In genomic region chr8:84831490-84831889, GRCm38 (mm10) we compare ENCODE assay signal across 8 mouse cellular contexts. TPM values are rescaled to one million over a fixed set of nuclear protein-coding genes. Genes with fewer than 3 reads are reported as not detected.
DNase-seq lines count a peak whose midpoint lies in the region; ATAC-seq and TF ChIP-seq lines count a peak whose summit lies in the region.

TSS of gene Gadd45gip1 (plus strand) at chr8:84831522.

- 78% methylated on average over 11 of the region's 11 CpGs for WGBS in embryonic facial prominence, embryonic 13.5 days
- WGBS in heart, embryonic 11.5 days (ENCODE audit: insufficient replicate concordance), result 62% methylated on average over 11 of the region's 11 CpGs

- peak within 1 kb of the TSS; percentile 99 for H3K9ac ChIP-seq in MEL (ENCODE audit: control insufficient read depth, low read depth, low read length, poor library complexity, severe bottlenecking)
- peak within 1 kb of the TSS; percentile 99 for H3K9ac ChIP-seq in embryonic facial prominence, embryonic 13.5 days
- peak within 1 kb of the TSS; percentile 99 for H3K9ac ChIP-seq in heart, embryonic 11.5 days (ENCODE audit: low read depth, low read length)

- peaks cover 12% of the 10 kb centered on the region for H3K79me2 ChIP-seq in MEL (ENCODE audit: control insufficient read depth, insufficient read depth, low read length, poor library complexity)

- DNase-seq in 416B (ENCODE audit: low read depth), result peak; percentile 93
- peak; percentile 91 for DNase-seq in MEL (ENCODE audit: low read depth, low spot score)
- no peak for DNase-seq in layer of hippocampus, postnatal 25 days (ENCODE audit: extremely low spot score in 1 of 2, low spot score in 1 of 2)
- DNase-seq in lung, postnatal 36 days, result peak; percentile 74
- peak; percentile 71 to 82 for DNase-seq in spleen, postnatal 4 days (ENCODE audit: low spot score in 2 of 2)
- DNase-seq in ovary, adult 18-20 months (ENCODE audit: low spot score), result no peak

- H3K27me3 ChIP-seq in MEL (ENCODE audit: control insufficient read depth in 1 of 2, insufficient read depth in 2 of 2, low read length in 2 of 2), result no peaks in the 10 kb centered on the region
- no peaks in the 10 kb centered on the region for H3K27me3 ChIP-seq in embryonic facial prominence, embryonic 13.5 days
- no peaks in the 10 kb centered on the region for H3K27me3 ChIP-seq in heart, embryonic 11.5 days (ENCODE audit: control insufficient read depth, insufficient read depth, low read length)

- peaks cover 2 to 10% of the 10 kb centered on the region in 2 experiments; a peak in 2 of 4 replicates for H3K4me1 ChIP-seq in MEL (ENCODE audit: control insufficient read depth in 1 of 2, insufficient read depth in 2 of 2, low read length in 2 of 2)
- peaks cover 23% of the 10 kb centered on the region for H3K4me1 ChIP-seq in embryonic facial prominence, embryonic 13.5 days
- peaks cover 12% of the 10 kb centered on the region for H3K4me1 ChIP-seq in heart, embryonic 11.5 days (ENCODE audit: control insufficient read depth, insufficient read depth, low read length)

- H3K27ac ChIP-seq in MEL (ENCODE audit: control insufficient read depth, low read depth, low read length), result peak within 1 kb of the TSS; percentile 88
- H3K27ac ChIP-seq in embryonic facial prominence, embryonic 13.5 days, result peak within 1 kb of the TSS; percentile 97
- peak within 1 kb of the TSS; percentile 96 for H3K27ac ChIP-seq in heart, embryonic 11.5 days (ENCODE audit: low read depth, low read length)

- H3K4me3 ChIP-seq in MEL (ENCODE audit: control insufficient read depth in 1 of 2, insufficient read depth in 1 of 2, low read depth in 2 of 2, low read length in 2 of 2), result peak within 1 kb of the TSS; percentile 74 to 100
- peak within 1 kb of the TSS; percentile 74 for H3K4me3 ChIP-seq in embryonic facial prominence, embryonic 13.5 days
- peak within 1 kb of the TSS; percentile 92 for H3K4me3 ChIP-seq in heart, embryonic 11.5 days (ENCODE audit: low read depth, low read length)

- no peak for ATAC-seq in embryonic facial prominence, embryonic 13.5 days (ENCODE audit: insufficient number of reproducible peaks, insufficient read depth, low FRiP score, low TSS enrichment, low read depth)
- no peak for ATAC-seq in heart, embryonic 11.5 days (replicated peaks; ENCODE audit: insufficient number of reproducible peaks, low FRiP score, low TSS enrichment)

- H3K9me3 ChIP-seq in MEL (replicated peaks; ENCODE audit: insufficient read depth, low read length), result no peaks in the 10 kb centered on the region
- H3K9me3 ChIP-seq in embryonic facial prominence, embryonic 13.5 days, result no peaks in the 10 kb centered on the region
- no peaks in the 10 kb centered on the region for H3K9me3 ChIP-seq in heart, embryonic 11.5 days (replicated peaks; ENCODE audit: control insufficient read depth, low read length)

- peak; percentile 59 to 67 (median 61) for TF ChIP-seq CTCF in MEL (IDR thresholded peaks at IDR 0.05 in 2 of 3, conservative IDR thresholded peaks at IDR 0.05 in 1 of 3; ENCODE audit: control insufficient read depth in 1 of 3, insufficient read depth in 1 of 3, low read depth in 2 of 3, low read length in 3 of 3, poor library complexity in 1 of 3, severe bottlenecking in 1 of 3)

- no peak for TF ChIP-seq POLR2A in MEL (IDR thresholded peaks at IDR 0.05; ENCODE audit: control insufficient read depth in 1 of 2, insufficient read depth in 1 of 2, low read depth in 1 of 2, low read length in 2 of 2, poor library complexity in 1 of 2)

- peaks cover 2 to 19% of the 10 kb centered on the region in 2 experiments; a peak in 3 of 4 replicates for H3K36me3 ChIP-seq in MEL (ENCODE audit: control insufficient read depth in 1 of 2, insufficient read depth in 2 of 2, low read length in 2 of 2)
- H3K36me3 ChIP-seq in embryonic facial prominence, embryonic 13.5 days, result peaks cover 31% of the 10 kb centered on the region
- peaks cover 16% of the 10 kb centered on the region for H3K36me3 ChIP-seq in heart, embryonic 11.5 days (ENCODE audit: control insufficient read depth, insufficient read depth, low read length)

- H3K4me2 ChIP-seq in embryonic facial prominence, embryonic 13.5 days, result peak within 1 kb of the TSS; percentile 61
- peak within 1 kb of the TSS; percentile 61 for H3K4me2 ChIP-seq in heart, embryonic 11.5 days

- no peak for TF ChIP-seq RAD21 in MEL (IDR thresholded peaks at IDR 0.05; ENCODE audit: low read depth, low read length)

- TF ChIP-seq EP300 in MEL (IDR thresholded peaks at IDR 0.05; ENCODE audit: low read depth in 1 of 2, low read length in 2 of 2), result no peak; a peak in 1 of 4 replicates

TF ChIP-seq in MEL, 35 proteins besides CTCF, POLR2A, EP300 and RAD21:
- TF ChIP-seq CHD1 (IDR thresholded peaks at IDR 0.05; ENCODE audit: low read depth, low read length), result 0 out of 2 replicates have a peak, but pooled peaks have one; percentile 40
- TF ChIP-seq MEF2A (IDR thresholded peaks at IDR 0.05; ENCODE audit: extremely low read depth, insufficient replicate concordance, low read depth, low read length, poor library complexity, severe bottlenecking), result no peak
- TF ChIP-seq NELFE (IDR thresholded peaks at IDR 0.05; ENCODE audit: low read depth, low read length), result no peak
- no peak for TF ChIP-seq POLR2AphosphoS5 (IDR thresholded peaks at IDR 0.05; ENCODE audit: borderline replicate concordance, low read depth, low read length)
- TF ChIP-seq ELF1 (IDR thresholded peaks at IDR 0.05; ENCODE audit: low read depth, low read length), result 0 out of 2 replicates have a peak, but pooled peaks have one; percentile 16
- no peak for TF ChIP-seq ZC3H11A (IDR thresholded peaks at IDR 0.05; ENCODE audit: low read depth, low read length)
- peak; percentile 21; the same call in 1 of the 2 replicates for TF ChIP-seq RCOR1 (IDR thresholded peaks at IDR 0.05; ENCODE audit: low read depth, low read length)
- TF ChIP-seq USF1 (IDR thresholded peaks at IDR 0.05; ENCODE audit: low read depth, low read length), result no peak
- TF ChIP-seq HCFC1 (IDR thresholded peaks at IDR 0.05; ENCODE audit: low read depth, low read length), result 0 out of 2 replicates have a peak, but pooled peaks have one; percentile 16
- TF ChIP-seq SIN3A (IDR thresholded peaks at IDR 0.05; ENCODE audit: low read length), result peak; percentile 34; the same call in 1 of the 2 replicates
- TF ChIP-seq GABPA (IDR thresholded peaks at IDR 0.05; ENCODE audit: low read depth, low read length), result no peak
- TF ChIP-seq ZMIZ1 (IDR thresholded peaks at IDR 0.05; ENCODE audit: low read depth, low read length), result peak; percentile 10; the same call in 1 of the 2 replicates
- TF ChIP-seq POLR2AphosphoS2 (IDR thresholded peaks at IDR 0.05; ENCODE audit: low read length), result no peak
- TF ChIP-seq MXI1 (IDR thresholded peaks at IDR 0.05; ENCODE audit: low read depth, low read length), result no peak
- peak; percentile 23; the same call in 1 of the 2 replicates for TF ChIP-seq KAT2A (conservative IDR thresholded peaks at IDR 0.05; ENCODE audit: low read depth, low read length)
- no peak for TF ChIP-seq USF2 (IDR thresholded peaks at IDR 0.05; ENCODE audit: borderline replicate concordance in 1 of 2, insufficient read depth in 1 of 2, low read depth in 1 of 2, low read length in 2 of 2)
- peak; percentile 58; the same call in 1 of the 2 replicates for TF ChIP-seq TBP (IDR thresholded peaks at IDR 0.05; ENCODE audit: low read depth, low read length)
- TF ChIP-seq SMC3 (IDR thresholded peaks at IDR 0.05; ENCODE audit: low read depth, low read length), result peak; percentile 9; the same call in 1 of the 2 replicates
- TF ChIP-seq UBTF (IDR thresholded peaks at IDR 0.05; ENCODE audit: borderline replicate concordance, insufficient read depth, low read depth, low read length), result no peak
TF ChIP-seq in MEL: peak in this region for 9.

RNA-seq across cellular contexts. Expression of gene Gadd45gip1, which starts in this region (rescaled TPM):
- total RNA-seq in MEL (2012; rRNA removed), result 47.5 and 51.8 TPM in 2 replicates
- polyA plus RNA-seq in MEL (2012; ENCODE audit: insufficient read depth in 1 of 2, insufficient read length in 2 of 2, low read depth in 1 of 2, low replicate concordance in 2 of 2, missing spikeins in 1 of 2), result 10 to 100 TPM in 1 of 2 experiments, not detected in 1; 62.9 TPM
- 45.6 and 48.2 TPM in 2 replicates for polyA plus RNA-seq in embryonic facial prominence, embryonic 13.5 days (2015; fragmentation: Nextera tagmentation; extraction: Ambion mirVana)
- 51.5 and 52.2 TPM in 2 replicates for polyA plus RNA-seq in heart, embryonic 11.5 days (2014; fragmentation: Nextera tagmentation; extraction: Ambion mirVana)
- 10 to 100 TPM; 23.7 to 27.3 TPM for total RNA-seq in layer of hippocampus, postnatal 25 days (2021)

Comparison
In these comparisons a context has a peak if more than half of its experiments do, and no peak if none do; other contexts are left out.
1. DNase-seq: peak in 416B (single experiment), MEL (single experiment), lung, postnatal 36 days (single experiment) and spleen, postnatal 4 days (2 of 2); none in layer of hippocampus, postnatal 25 days (0 of 2) and ovary, adult 18-20 months (single experiment).
2. Peak in every context shown above with its lines, with median percentiles within 50 percentile points of each other: H3K27ac ChIP-seq, H3K4me3 ChIP-seq and H3K9ac ChIP-seq.